In the genomic region with DNA sequence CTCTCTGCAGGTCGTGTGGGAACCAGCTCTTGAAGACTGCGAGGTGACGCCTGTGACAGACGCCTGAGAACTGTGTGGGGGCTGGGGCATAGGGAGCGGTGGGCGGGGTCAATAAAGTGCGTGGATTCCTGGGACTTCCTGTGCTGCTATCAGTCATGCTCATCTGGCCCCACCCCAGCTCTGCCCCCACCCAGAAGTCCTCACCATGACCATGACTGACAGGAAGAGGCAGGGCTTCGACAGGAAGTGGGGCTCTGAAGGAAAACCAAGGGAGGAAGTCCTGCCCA, we compare ENCODE assay signal across 14 mouse cellular contexts. TPM values are rescaled to one million over a fixed set of nuclear protein-coding genes. Genes with fewer than 3 reads are reported as not detected.
DNase-seq lines count a peak whose midpoint lies in the region; ATAC-seq and TF ChIP-seq lines count a peak whose summit lies in the region.
"Had no signal": no experiment of that assay in that cellular context is flagged by ENCODE, and none has a peak within 500 bp of the region (broad histone marks: within the 10 kb centered on the region; RNA-seq: fewer than 3 reads in every experiment).

No protein-coding gene starts in this region.

- no peaks in the 10 kb centered on the region for H3K36me3 ChIP-seq in embryonic facial prominence, embryonic 11.5 days (replicated peaks; ENCODE audit: control insufficient read depth, insufficient read depth, low read depth, low read length)
- H3K36me3 ChIP-seq in embryonic facial prominence, embryonic 10.5 days (replicated peaks) = peaks cover 19% of the 10 kb centered on the region
- peaks cover 7% of the 10 kb centered on the region; the same call in 1 of the 2 replicates for H3K36me3 ChIP-seq in intestine, embryonic 15.5 days
- H3K36me3 ChIP-seq in intestine, postnatal 0 days (ENCODE audit: control insufficient read depth, insufficient read depth) = no peaks in the 10 kb centered on the region

- H3K4me3 ChIP-seq in embryonic facial prominence, embryonic 11.5 days (ENCODE audit: low read depth, low read length) = no peak overlapping the region
- no peak overlapping the region for H3K4me3 ChIP-seq in embryonic facial prominence, embryonic 10.5 days
- H3K4me3 ChIP-seq in intestine, embryonic 15.5 days (replicated peaks) = no peak overlapping the region
- H3K4me3 ChIP-seq in intestine, postnatal 0 days (ENCODE audit: low read depth, low read length) = no peak overlapping the region
- H3K4me3 ChIP-seq: heart, embryonic 15.5 days had no signal

- H3K4me2 ChIP-seq in embryonic facial prominence, embryonic 11.5 days (ENCODE audit: low read depth, low read length) = no peak overlapping the region
- no peak overlapping the region for H3K4me2 ChIP-seq in intestine, embryonic 15.5 days (replicated peaks)
- no peak overlapping the region for H3K4me2 ChIP-seq in intestine, postnatal 0 days (replicated peaks; ENCODE audit: low read depth)
- H3K4me2 ChIP-seq: heart, embryonic 15.5 days had no signal

- no peak for TF ChIP-seq CTCF in intestine, postnatal 0 days (IDR thresholded peaks at IDR 0.05; ENCODE audit: low read depth)

- ATAC-seq in embryonic facial prominence, embryonic 11.5 days (replicated peaks; ENCODE audit: insufficient number of reproducible peaks, low FRiP score, low TSS enrichment, low read depth) = 0 out of 2 replicates have a peak, but pooled peaks have one; percentile 13
- peak; percentile 52 for ATAC-seq in intestine, embryonic 15.5 days
- no peak; the same call in 1 of the 2 replicates for ATAC-seq in intestine, postnatal 0 days

- WGBS in embryonic facial prominence, embryonic 11.5 days = 97% methylated on average over 8 of the region's 8 CpGs
- 93% methylated on average over 8 of the region's 8 CpGs for WGBS in embryonic facial prominence, embryonic 10.5 days
- 90% methylated on average over 8 of the region's 8 CpGs for WGBS in intestine, embryonic 15.5 days
- 98% methylated on average over 8 of the region's 8 CpGs for WGBS in intestine, postnatal 0 days

- H3K4me1 ChIP-seq in embryonic facial prominence, embryonic 11.5 days (ENCODE audit: control insufficient read depth, insufficient read depth, low read length) = no peaks in the 10 kb centered on the region
- no peaks in the 10 kb centered on the region for H3K4me1 ChIP-seq in embryonic facial prominence, embryonic 10.5 days
- no peaks in the 10 kb centered on the region for H3K4me1 ChIP-seq in intestine, embryonic 15.5 days (replicated peaks)
- H3K4me1 ChIP-seq in intestine, postnatal 0 days (replicated peaks; ENCODE audit: control insufficient read depth, insufficient read depth, low read length) = no peaks in the 10 kb centered on the region
- H3K4me1 ChIP-seq: heart, embryonic 15.5 days had no signal

- no peak overlapping the region for H3K27ac ChIP-seq in embryonic facial prominence, embryonic 11.5 days (replicated peaks; ENCODE audit: low read depth, low read length)
- no peak overlapping the region for H3K27ac ChIP-seq in embryonic facial prominence, embryonic 10.5 days (replicated peaks)
- no peak overlapping the region for H3K27ac ChIP-seq in intestine, embryonic 15.5 days
- no peak overlapping the region for H3K27ac ChIP-seq in intestine, postnatal 0 days (ENCODE audit: low read depth, low read length)
- H3K27ac ChIP-seq: heart, embryonic 15.5 days had no signal

- no peak for DNase-seq in embryonic facial prominence, embryonic 11.5 days (ENCODE audit: low spot score)
- no peak for DNase-seq in embryonic facial prominence, embryonic 10.5 days (ENCODE audit: low spot score)
- DNase-seq in retina, postnatal 1 day = peak; percentile 6
- no peak for DNase-seq in retina, embryonic 14.5 days (ENCODE audit: low spot score)
- DNase-seq in cerebellum, adult 9-10 months = no peak
- no peak for DNase-seq in layer of hippocampus, postnatal 14 days (ENCODE audit: low spot score in 2 of 2)
- DNase-seq: adrenal gland, postnatal 10 days; kidney, postnatal 36 days; lung, postnatal 36 days; thymus, adult 2 months had no signal

- no peak overlapping the region for H3K9ac ChIP-seq in embryonic facial prominence, embryonic 11.5 days (replicated peaks; ENCODE audit: low read length)
- H3K9ac ChIP-seq in intestine, embryonic 15.5 days = no peak overlapping the region
- no peak overlapping the region for H3K9ac ChIP-seq in intestine, postnatal 0 days (ENCODE audit: low read depth, low read length)
- H3K9ac ChIP-seq: heart, embryonic 15.5 days had no signal

- H3K27me3 ChIP-seq in embryonic facial prominence, embryonic 11.5 days (ENCODE audit: control insufficient read depth, insufficient read depth, low read length) = no peaks in the 10 kb centered on the region
- H3K27me3 ChIP-seq in embryonic facial prominence, embryonic 10.5 days (replicated peaks; ENCODE audit: low read depth, poor library complexity, severe bottlenecking) = no peaks in the 10 kb centered on the region
- no peaks in the 10 kb centered on the region for H3K27me3 ChIP-seq in intestine, embryonic 15.5 days (replicated peaks)
- H3K27me3 ChIP-seq in intestine, postnatal 0 days (replicated peaks; ENCODE audit: control insufficient read depth, insufficient read depth, low read length) = no peaks in the 10 kb centered on the region
- H3K27me3 ChIP-seq: heart, embryonic 15.5 days had no signal

- no peaks in the 10 kb centered on the region; the same call in none of the 2 replicates for H3K9me3 ChIP-seq in embryonic facial prominence, embryonic 11.5 days (replicated peaks; ENCODE audit: control insufficient read depth, low read length)
- H3K9me3 ChIP-seq in embryonic facial prominence, embryonic 10.5 days = peaks cover 53% of the 10 kb centered on the region
- peaks cover 14% of the 10 kb centered on the region for H3K9me3 ChIP-seq in intestine, embryonic 15.5 days
- peaks cover 29% of the 10 kb centered on the region for H3K9me3 ChIP-seq in intestine, postnatal 0 days (ENCODE audit: control insufficient read depth)

RNA-seq across cellular contexts. Expression of a gene that starts 9.2 kb away (rescaled TPM):
- polyA plus RNA-seq in embryonic facial prominence, embryonic 11.5 days (2014; fragmentation: Nextera tagmentation; extraction: Ambion mirVana) = 1.4 and 3.8 TPM in 2 replicates
- polyA plus RNA-seq in embryonic facial prominence, embryonic 10.5 days (2016; fragmentation: Nextera tagmentation; extraction: Ambion mirVana) = 1.8 and 2.2 TPM in 2 replicates
- polyA plus RNA-seq in intestine, embryonic 15.5 days (2015; fragmentation: Nextera tagmentation; extraction: Ambion mirVana) = 5.8 and 7.1 TPM in 2 replicates
- 5.4 and 6.8 TPM in 2 replicates for polyA plus RNA-seq in intestine, postnatal 0 days (2015; fragmentation: Nextera tagmentation; extraction: Ambion mirVana)
- 1 to 10 TPM; 2.8 TPM for total RNA-seq in layer of hippocampus, postnatal 14 days (2021)

RNA-seq across cellular contexts. Expression of a gene that starts 32.7 kb away (rescaled TPM):
- not detected in 2 replicates for polyA plus RNA-seq in embryonic facial prominence, embryonic 11.5 days (2014; fragmentation: Nextera tagmentation; extraction: Ambion mirVana)
- polyA plus RNA-seq in embryonic facial prominence, embryonic 10.5 days (2016; fragmentation: Nextera tagmentation; extraction: Ambion mirVana) = not detected in 2 replicates
- not detected in 2 replicates for polyA plus RNA-seq in intestine, embryonic 15.5 days (2015; fragmentation: Nextera tagmentation; extraction: Ambion mirVana)
- not detected in 2 replicates for polyA plus RNA-seq in intestine, postnatal 0 days (2015; fragmentation: Nextera tagmentation; extraction: Ambion mirVana)
- total RNA-seq in layer of hippocampus, postnatal 14 days (2021) = under 1 TPM in 1 of 2 experiments, not detected in 1; 0.29 TPM
- total RNA-seq: adrenal gland, postnatal 10 days; left cerebral cortex, postnatal 25 days had no signal
- polyA plus RNA-seq: heart, embryonic 15.5 days; thymus, adult 2 months had no signal

RNA-seq across cellular contexts. Expression of a gene that starts 45.8 kb away (rescaled TPM):
- polyA plus RNA-seq in embryonic facial prominence, embryonic 11.5 days (2014; fragmentation: Nextera tagmentation; extraction: Ambion mirVana) = not detected in 2 replicates
- not detected in 2 replicates for polyA plus RNA-seq in embryonic facial prominence, embryonic 10.5 days (2016; fragmentation: Nextera tagmentation; extraction: Ambion mirVana)
- not detected in 2 replicates for polyA plus RNA-seq in intestine, embryonic 15.5 days (2015; fragmentation: Nextera tagmentation; extraction: Ambion mirVana)
- polyA plus RNA-seq in intestine, postnatal 0 days (2015; fragmentation: Nextera tagmentation; extraction: Ambion mirVana) = not detected in 2 replicates
- total RNA-seq in layer of hippocampus, postnatal 14 days (2021) = not detected
- total RNA-seq: adrenal gland, postnatal 10 days; left cerebral cortex, postnatal 25 days had no signal
- polyA plus RNA-seq: heart, embryonic 15.5 days; thymus, adult 2 months had no signal
